In the genomic region with DNA sequence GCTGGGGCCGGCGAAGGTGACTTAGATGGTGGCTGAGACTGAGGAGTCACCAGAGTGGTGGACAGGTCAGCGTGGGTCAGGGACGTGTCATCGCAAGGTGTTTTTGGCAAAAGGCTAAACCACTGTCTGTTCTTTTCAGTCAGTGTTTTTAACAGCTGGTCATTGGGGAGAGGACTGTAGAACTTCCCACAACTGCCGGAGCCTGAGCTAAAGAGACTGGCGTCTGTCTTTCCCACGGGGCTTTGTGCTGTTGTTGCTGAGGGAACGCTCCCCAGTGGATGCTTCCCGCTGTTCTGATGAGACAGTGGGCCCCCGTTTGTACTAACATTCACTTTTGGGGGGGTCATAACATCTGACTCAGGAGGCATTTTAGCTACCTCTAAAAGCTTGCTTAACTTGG, we compare ENCODE assay signal across 19 mouse cellular contexts.
"Had no signal": no experiment of that assay in that cellular context is flagged by ENCODE, and none has a peak within 500 bp of the region (broad histone marks: within the 10 kb centered on the region; RNA-seq: fewer than 3 reads in every experiment).

No protein-coding gene starts in this region.

- H3K4me3 ChIP-seq: intestine, embryonic 15.5 days; kidney, embryonic 15.5 days; left cerebral cortex, adult 2 months; liver, embryonic 13.5 days; myocyte; neural tube, embryonic 13.5 days; stomach, embryonic 15.5 days had no signal

- H3K4me1 ChIP-seq: intestine, embryonic 15.5 days; kidney, embryonic 15.5 days; liver, embryonic 13.5 days; neural tube, embryonic 13.5 days; stomach, embryonic 15.5 days had no signal

- H3K4me2 ChIP-seq: intestine, embryonic 15.5 days; kidney, embryonic 15.5 days; liver, embryonic 13.5 days; neural tube, embryonic 13.5 days; stomach, embryonic 15.5 days had no signal

- H3K27me3 ChIP-seq: intestine, embryonic 15.5 days; kidney, embryonic 15.5 days; liver, embryonic 13.5 days; neural tube, embryonic 13.5 days; stomach, embryonic 15.5 days had no signal

- H3K27ac ChIP-seq: intestine, embryonic 15.5 days; kidney, embryonic 15.5 days; left cerebral cortex, adult 2 months; liver, embryonic 13.5 days; neural tube, embryonic 13.5 days; stomach, embryonic 15.5 days had no signal

- H3K9ac ChIP-seq: intestine, embryonic 15.5 days; kidney, embryonic 15.5 days; liver, embryonic 13.5 days; neural tube, embryonic 13.5 days; stomach, embryonic 15.5 days had no signal

- H3K9me3 ChIP-seq: intestine, embryonic 15.5 days; kidney, embryonic 15.5 days; liver, embryonic 13.5 days; neural tube, embryonic 13.5 days; stomach, embryonic 15.5 days had no signal

- DNase-seq: kidney, adult 11 months; kidney, adult 8-10 months; kidney, postnatal 10 days; kidney, postnatal 36 days; layer of hippocampus, postnatal 36 days; liver, embryonic 13.5 days; lung, adult 2 months; lung, postnatal 14 days; lung, postnatal 4 days; right cerebral cortex, adult 18-20 months; right cerebral cortex, postnatal 25 days; spleen, adult 18-20 months; thymus, postnatal 25 days had no signal

- ATAC-seq: intestine, embryonic 15.5 days had no signal
